Mouse (Mus musculus) liver, embryonic 13.5 days (tissue): Measurements from ENCODE around the gene Ubl7. TPM values are rescaled to one million over a fixed set of nuclear protein-coding genes. Genes with fewer than 3 reads are reported as not detected.

Experiments used
- polyA plus RNA-seq: library from polyadenylated mRNA; unstranded; fragments of >200 nt; fragmentation: Nextera tagmentation; extraction: Ambion mirVana; gene quantifications from 2 replicates; pipeline ENCODE4 v1.2.1, GENCODE M21; 2015

Ubl7 gene
- polyA plus RNA-seq, 1 experiment from 2014 or later = 58.9 TPM

Other genes starting within 250 kb of the Ubl7 start
- gene Cyp1a2, start 227.3 kb upstream of the Ubl7 start, polyA plus RNA-seq = 0.10 TPM in 1 of 2 replicates, not detected in the other
- gene Cyp1a1, start 223.1 kb upstream of the Ubl7 start, polyA plus RNA-seq = 0.17 and 0.22 TPM in 2 replicates
- gene Edc3, start 202.4 kb upstream of the Ubl7 start, polyA plus RNA-seq = 16.7 and 18.4 TPM in 2 replicates
- 86.2 and 97.4 TPM in 2 replicates for gene Clk3, start 145.1 kb upstream of the Ubl7 start, polyA plus RNA-seq
- gene Arid3b, start 74.2 kb upstream of the Ubl7 start, polyA plus RNA-seq = 9.7 and 11.7 TPM in 2 replicates
- gene Sema7a, start 29.1 kb downstream of the Ubl7 start, polyA plus RNA-seq = not detected in 2 replicates
- 0.41 and 0.46 TPM in 2 replicates for gene Cyp11a1, start 95.4 kb downstream of the Ubl7 start, polyA plus RNA-seq
- 0.05 and 0.35 TPM in 2 replicates for gene Stra6, start 152.8 kb downstream of the Ubl7 start, polyA plus RNA-seq
- not detected in 2 replicates for gene Ccdc33, start 207.8 kb downstream of the Ubl7 start, polyA plus RNA-seq